Mouse (Mus musculus) midbrain, postnatal 0 days (tissue): Measurements from ENCODE around the gene Dnajc16. TPM values are rescaled to one million over a fixed set of nuclear protein-coding genes. Genes with fewer than 3 reads are reported as not detected.

Source experiments
- ATAC-seq: fragments of 200-750 bp; cut with Nextera tagmentation; 2 replicates; pipeline ENCODE4 v1.8.0; 2017; ENCODE audit warnings: moderate number of reproducible peaks, mild to moderate bottlenecking, moderate TSS enrichment, moderate library complexity; ENCODE audit not compliant: low FRiP score
- DNase-seq: peaks from one replicate; pipeline ENCODE4 v3.0.0-alpha.2; 2015; ENCODE audit warnings: low spot score
- H3K27ac ChIP-seq: fragments of 300-500 bp; sonication (generic); 2 replicates; pipeline ENCODE4 v1.5.1; 2014; ENCODE audit warnings: low read depth, mild to moderate bottlenecking, low read length, mixed read lengths
- H3K27me3 ChIP-seq: fragments of 300-500 bp; sonication (generic); 2 replicates; pipeline ENCODE4 v1.6.1; 2014; ENCODE audit warnings: low read length, control low read depth, mixed read lengths; ENCODE audit not compliant: insufficient read depth
- H3K36me3 ChIP-seq: fragments of 300-500 bp; sonication (generic); 2 replicates; pipeline ENCODE4 v1.6.1; 2014; ENCODE audit warnings: low read length, control low read depth, mixed read lengths; ENCODE audit not compliant: insufficient read depth
- H3K4me1 ChIP-seq: fragments of 300-500 bp; sonication (generic); 2 replicates; pipeline ENCODE4 v1.6.1; 2014; ENCODE audit warnings: mild to moderate bottlenecking, control low read depth, antibody characterized with exemption, low read length, mixed read lengths; ENCODE audit not compliant: insufficient read depth
- H3K4me2 ChIP-seq: fragments of 300-500 bp; sonication (generic); 2 replicates; pipeline ENCODE4 v1.6.1; 2014; ENCODE audit warnings: low read depth, mild to moderate bottlenecking, low read length, mixed read lengths; ENCODE audit not compliant: poor library complexity, severe bottlenecking
- H3K4me3 ChIP-seq: fragments of 300-500 bp; sonication (generic); 2 replicates; pipeline ENCODE4 v1.5.1; 2014; ENCODE audit warnings: low read depth, mild to moderate bottlenecking, low read length, moderate library complexity
- H3K9ac ChIP-seq: fragments of 300-500 bp; sonication (generic); replicated peaks from 2 replicates; pipeline ENCODE4 v1.6.1; 2014; ENCODE audit warnings: mild to moderate bottlenecking, low read length, moderate library complexity, mixed read lengths; ENCODE audit not compliant: poor library complexity, severe bottlenecking
- H3K9me3 ChIP-seq: fragments of 300-500 bp; sonication (generic); 2 replicates; pipeline ENCODE4 v1.6.1; 2016; ENCODE audit warnings: low read length, control low read depth
- CTCF ChIP-seq: IDR thresholded peaks from 2 replicates; pipeline ENCODE4 v1.5.1; 2016; ENCODE audit warnings: antibody characterized with exemption, mild to moderate bottlenecking
- WGBS: fragments of 180-500 bp; shearing (Covaris S2); extraction: QIAGEN DNeasy Blood & Tissue Kit; methylation state at CpG from one replicate; pipeline ENCODE4 v1.1.7; 2014; 5-methylcytosine and 5-hydroxymethylcytosine counted together
- polyA plus RNA-seq: library from polyadenylated mRNA; unstranded; fragments of >200 nt; fragmentation: Nextera tagmentation; extraction: Ambion mirVana; gene quantifications from 2 replicates; pipeline ENCODE4 v1.2.1, GENCODE M21; 2015
- total RNA-seq: library from RNA; depleted of rRNA; stranded (reverse); fragments of >200 nt; gene quantifications from 2 replicates; pipeline ENCODE4 v1.2.3, GENCODE M21; 2014

Dnajc16 gene
- total and polyA plus RNA-seq, 2 experiments from 2014 or later, result 7.2 to 18.2 TPM

DNA sequence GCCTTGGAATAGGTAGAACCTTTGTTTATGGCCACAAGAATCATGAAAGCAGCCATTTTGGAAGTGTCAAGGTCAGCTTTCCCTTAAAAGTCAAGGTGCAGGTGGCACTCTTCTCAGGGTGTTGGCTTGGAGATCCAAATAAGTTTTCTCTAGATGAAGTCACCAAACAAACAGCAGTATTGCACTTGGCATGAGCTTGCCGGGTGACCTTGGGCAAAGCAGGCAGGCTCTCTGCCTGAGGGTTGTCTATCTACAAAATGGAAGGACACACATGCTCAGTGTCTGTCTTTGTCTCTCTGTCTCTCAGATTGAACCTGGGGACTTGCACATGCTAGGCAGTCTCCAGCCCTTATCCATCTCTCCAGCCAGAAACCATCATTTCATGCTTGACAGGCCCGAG lies 36.7 kb upstream of the Dnajc16 start:
- Histone ChIP-seq H3K4me3 (no peak overlapping the region), H3K27me3 (no peaks in the 10 kb centered on the region), H3K36me3 (no peaks in the 10 kb centered on the region), H3K4me1 (no peaks in the 10 kb centered on the region), H3K9me3 (no peaks in the 10 kb centered on the region), H3K27ac (no peak overlapping the region), H3K9ac (no peak overlapping the region), H3K4me2 (no peak overlapping the region)
- TF ChIP-seq CTCF, result no peak
- DNase-seq (no peak), ATAC-seq (no peak)
- WGBS, result 95% methylated on average over 2 of the region's 2 CpGs

DNA sequence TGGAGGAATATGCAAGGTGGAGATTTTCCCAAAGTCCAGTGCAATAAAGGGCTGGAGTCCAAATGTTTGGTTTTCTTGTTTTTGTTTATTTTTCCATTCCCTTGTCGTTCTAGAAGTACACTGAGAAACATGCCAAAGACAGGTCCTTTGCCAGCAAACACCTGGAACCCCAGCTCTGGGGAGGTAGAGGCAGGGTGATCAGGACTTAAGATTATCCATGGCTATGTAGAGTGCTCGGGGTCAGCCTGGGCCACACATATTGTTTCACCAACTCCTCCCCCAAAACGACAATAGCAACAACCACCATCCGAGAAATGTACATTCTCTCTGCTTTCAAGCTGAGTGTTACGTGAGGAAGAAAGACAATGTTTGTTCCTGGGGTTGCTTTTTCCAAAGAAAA lies 35.3 kb upstream of the Dnajc16 start, which contains the start of gene Cela2a:
Gene Cela2a, minus strand, starts transcription at position 101 of the 400 bp plus-strand sequence.
- no peaks in the 10 kb centered on the region for H3K9me3 ChIP-seq
- no peak within 1 kb of the TSS for H3K4me2 ChIP-seq
- H3K36me3 ChIP-seq, result no peaks in the 10 kb centered on the region
- DNase-seq (no peak), ATAC-seq (no peak)
- H3K4me1 ChIP-seq, result no peaks in the 10 kb centered on the region
- no peak within 1 kb of the TSS for H3K27ac ChIP-seq
- H3K27me3 ChIP-seq, result no peaks in the 10 kb centered on the region
- WGBS, result 51% methylated on average over 5 of the region's 5 CpGs
- no peak within 1 kb of the TSS for H3K4me3 ChIP-seq
- H3K9ac ChIP-seq, result no peak within 1 kb of the TSS
- no peak for TF ChIP-seq CTCF

- Histone ChIP-seq H3K36me3 (no peaks in the 10 kb centered on the region), H3K9me3 (no peaks in the 10 kb centered on the region), H3K27ac (no peak overlapping the region), H3K4me2 (no peak overlapping the region), H3K4me1 (no peaks in the 10 kb centered on the region), H3K9ac (no peak overlapping the region), H3K27me3 (no peaks in the 10 kb centered on the region), H3K4me3 (no peak overlapping the region)
- WGBS, result 71% methylated on average over 3 of the region's 3 CpGs
- ATAC-seq, result no peak
- TF ChIP-seq CTCF, result no peak
- no peak for DNase-seq
Measured at GRCm38 (mm10) chr4:141822979-141823378, 32.2 kb upstream of the Dnajc16 start.

DNA sequence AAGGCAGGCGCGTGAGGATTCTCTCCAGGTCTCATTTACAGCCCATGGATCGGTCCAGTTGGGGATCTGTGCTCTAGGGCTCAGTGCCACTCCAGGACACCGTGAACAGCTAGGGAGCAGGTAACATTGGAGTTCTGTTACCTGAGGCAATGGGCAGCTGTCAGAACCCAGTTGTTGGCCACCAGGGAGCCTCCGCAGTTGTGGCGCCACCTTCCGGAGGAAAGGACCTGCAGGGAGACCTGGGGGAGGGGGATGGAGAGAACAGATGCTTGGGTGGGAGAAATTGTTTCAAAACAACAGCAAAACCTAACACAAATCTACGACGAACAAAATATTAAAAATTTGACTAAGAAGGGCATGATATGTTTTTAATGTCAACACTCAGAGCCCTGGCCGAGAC lies 31.4 kb upstream of the Dnajc16 start:
- Histone ChIP-seq H3K9me3 (no peaks in the 10 kb centered on the region), H3K27ac (no peak overlapping the region), H3K4me1 (no peaks in the 10 kb centered on the region), H3K4me2 (no peak overlapping the region), H3K9ac (no peak overlapping the region), H3K27me3 (no peaks in the 10 kb centered on the region), H3K36me3 (no peaks in the 10 kb centered on the region), H3K4me3 (no peak overlapping the region)
- WGBS, result 82% methylated on average over 10 of the region's 10 CpGs
- ATAC-seq (no peak), DNase-seq (no peak)
- peak; percentile 30 for TF ChIP-seq CTCF

DNA sequence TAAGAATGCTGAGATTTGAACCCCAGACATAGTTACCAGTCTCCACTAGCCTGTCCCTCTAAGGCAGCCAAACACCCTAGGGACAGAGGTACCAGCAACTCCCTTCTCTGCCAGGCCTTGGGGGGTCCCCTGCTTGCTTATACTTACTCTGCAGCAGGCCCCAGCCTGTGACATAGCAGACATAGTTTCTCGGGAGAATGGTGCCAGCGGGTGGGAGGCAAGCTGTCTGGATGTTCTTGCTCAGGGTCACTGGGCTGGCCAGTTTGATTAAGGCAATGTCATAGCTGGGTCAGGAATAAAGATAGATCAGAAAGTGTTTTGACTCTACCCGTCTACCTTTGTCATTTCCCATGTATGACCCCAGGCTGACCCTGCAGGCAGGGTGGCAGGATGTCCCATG lies 30.4 kb upstream of the Dnajc16 start:
- Histone ChIP-seq H3K27me3 (no peaks in the 10 kb centered on the region), H3K4me1 (no peaks in the 10 kb centered on the region), H3K9me3 (no peaks in the 10 kb centered on the region), H3K27ac (no peak overlapping the region), H3K36me3 (no peaks in the 10 kb centered on the region), H3K4me2 (no peak overlapping the region), H3K9ac (no peak overlapping the region), H3K4me3 (no peak overlapping the region)
- 76% methylated on average over 3 of the region's 3 CpGs for WGBS
- ATAC-seq (no peak), DNase-seq (no peak)
- TF ChIP-seq CTCF, result no peak

- no peak for TF ChIP-seq CTCF
- H3K27ac ChIP-seq, result no peak overlapping the region
- no peak for ATAC-seq
- no peak overlapping the region for H3K9ac ChIP-seq
- no peaks in the 10 kb centered on the region for H3K27me3 ChIP-seq
- no peaks in the 10 kb centered on the region for H3K4me1 ChIP-seq
- H3K4me2 ChIP-seq, result no peak overlapping the region
- 0 out of 2 replicates have a peak, but pooled peaks cover under 1% of the 10 kb centered on the region for H3K36me3 ChIP-seq
- no peaks in the 10 kb centered on the region for H3K9me3 ChIP-seq
- no peak for DNase-seq
- WGBS, result 94% methylated on average over 7 of the region's 7 CpGs
- no peak overlapping the region for H3K4me3 ChIP-seq
Measured at GRCm38 (mm10) chr4:141819316-141819715, 28.6 kb upstream of the Dnajc16 start.
